12 mouse cellular contexts compared by ENCODE assay signal in the genomic region with DNA sequence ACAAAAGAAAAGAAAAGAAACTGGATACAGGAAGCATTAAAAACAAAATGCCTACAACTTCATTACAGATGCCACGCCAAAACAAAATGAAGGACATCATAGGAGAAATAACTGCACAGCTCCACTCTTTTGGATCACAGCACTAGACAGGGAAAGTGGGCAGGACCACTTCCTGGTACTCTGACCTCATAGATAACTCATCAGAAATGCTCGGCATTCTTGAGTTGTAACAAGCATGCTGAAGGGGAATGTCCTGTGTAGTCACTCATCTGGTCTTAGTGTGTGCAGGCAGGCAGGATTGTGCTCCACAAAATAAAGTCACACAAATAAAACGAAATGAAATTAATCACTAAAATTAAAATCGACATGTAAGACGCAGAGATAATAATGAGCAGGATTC.
"Had no signal": no experiment of that assay in that cellular context is flagged by ENCODE, and none has a peak within 500 bp of the region (broad histone marks: within the 10 kb centered on the region; RNA-seq: fewer than 3 reads in every experiment).

No protein-coding gene starts in this region.

- DNase-seq: kidney, adult 18-20 months; kidney, postnatal 14 days; liver; liver, embryonic 13.5 days; liver, postnatal 0 days; lung, postnatal 36 days; midbrain, embryonic 14.5 days; retina, postnatal 1 day; right cerebral cortex, postnatal 4 days; spleen, adult 18-20 months; thymus, adult 18-20 months; thymus, postnatal 14 days had no signal
